Mouse (Mus musculus) heart, embryonic 13.5 days (tissue): Measurements from ENCODE around the gene Ppfia3. TPM values are rescaled to one million over a fixed set of nuclear protein-coding genes. Genes with fewer than 3 reads are reported as not detected.

Source experiments
- ATAC-seq: fragments of 200-750 bp; cut with Nextera tagmentation; 2 replicates; pipeline ENCODE4 v1.8.0; 2017; ENCODE audit warnings: moderate TSS enrichment; ENCODE audit not compliant: insufficient number of reproducible peaks, low FRiP score, low TSS enrichment; ENCODE audit errors: extremely low read depth
- H3K27ac ChIP-seq: fragments of 300-500 bp; sonication (generic); replicated peaks from 2 replicates; pipeline ENCODE4 v1.5.1; 2015; ENCODE audit warnings: moderate library complexity, mild to moderate bottlenecking, inconsistent platforms
- H3K27me3 ChIP-seq: fragments of 300-500 bp; sonication (generic); replicated peaks from 2 replicates; pipeline ENCODE4 v1.6.1; 2015; ENCODE audit warnings: mild to moderate bottlenecking, inconsistent platforms
- H3K36me3 ChIP-seq: fragments of 300-500 bp; sonication (generic); 2 replicates; pipeline ENCODE4 v1.6.1; 2015; ENCODE audit warnings: mild to moderate bottlenecking, inconsistent platforms
- H3K4me1 ChIP-seq: fragments of 300-500 bp; sonication (generic); 2 replicates; pipeline ENCODE4 v1.6.1; 2015; ENCODE audit warnings: inconsistent platforms
- H3K4me2 ChIP-seq: fragments of 300-500 bp; sonication (generic); 2 replicates; pipeline ENCODE4 v1.6.1; 2015; ENCODE audit warnings: inconsistent platforms, mild to moderate bottlenecking, moderate library complexity
- H3K4me3 ChIP-seq: fragments of 300-500 bp; sonication (generic); 2 replicates; pipeline ENCODE4 v1.5.1; 2015; ENCODE audit warnings: moderate library complexity, mild to moderate bottlenecking, inconsistent platforms
- H3K9ac ChIP-seq: fragments of 300-500 bp; sonication (generic); 2 replicates; pipeline ENCODE4 v1.6.1; 2015; ENCODE audit warnings: inconsistent platforms, mild to moderate bottlenecking, moderate library complexity
- H3K9me3 ChIP-seq: fragments of 300-500 bp; sonication (generic); 2 replicates; pipeline ENCODE4 v1.6.1; 2016; ENCODE audit warnings: inconsistent platforms
- WGBS: fragments of 180-500 bp; shearing (Covaris S2); methylation state at CpG from one replicate; pipeline ENCODE4 v1.1.7; 2015; ENCODE audit warnings: mixed read lengths; 5-methylcytosine and 5-hydroxymethylcytosine counted together
- polyA plus RNA-seq: library from polyadenylated mRNA; unstranded; fragments of >200 nt; fragmentation: Nextera tagmentation; extraction: Ambion mirVana; gene quantifications from 2 replicates; pipeline ENCODE4 v1.2.1, GENCODE M21; 2015

The Ppfia3 gene
- polyA plus RNA-seq, 1 experiment from 2014 or later: 2.3 TPM

DNA sequence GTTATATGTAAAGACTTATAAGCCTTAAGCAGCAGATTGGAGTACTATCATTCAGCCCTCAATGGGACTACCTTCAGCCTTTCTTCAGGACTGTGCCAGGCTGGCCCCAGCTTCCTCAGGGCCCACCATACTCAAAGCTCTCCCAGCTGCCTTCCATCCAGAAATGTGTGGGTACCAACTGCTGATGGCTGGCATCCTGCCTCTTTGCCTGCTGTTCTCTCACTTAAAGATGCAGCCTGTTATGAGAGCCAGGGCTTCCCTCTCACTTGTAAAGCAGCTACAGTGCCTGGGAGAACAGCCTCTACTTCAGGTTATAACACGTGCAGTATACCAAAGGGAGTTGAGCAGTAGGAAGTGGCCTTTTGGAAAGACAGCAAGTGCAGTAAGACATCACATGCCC, 9.2 kb upstream of the Ppfia3 start:
- H3K4me2 ChIP-seq: no peak overlapping the region
- ATAC-seq: no peak
- WGBS: 86% methylated on average over 1 of the region's 1 CpGs
- H3K27ac ChIP-seq: no peak overlapping the region
- peaks cover 90% of the 10 kb centered on the region for H3K36me3 ChIP-seq
- no peak overlapping the region for H3K4me3 ChIP-seq
- H3K9ac ChIP-seq: no peak overlapping the region
- H3K4me1 ChIP-seq: peaks cover 5% of the 10 kb centered on the region; the same call in 1 of the 2 replicates
- H3K27me3 ChIP-seq: no peaks in the 10 kb centered on the region
- H3K9me3 ChIP-seq: no peaks in the 10 kb centered on the region

DNA sequence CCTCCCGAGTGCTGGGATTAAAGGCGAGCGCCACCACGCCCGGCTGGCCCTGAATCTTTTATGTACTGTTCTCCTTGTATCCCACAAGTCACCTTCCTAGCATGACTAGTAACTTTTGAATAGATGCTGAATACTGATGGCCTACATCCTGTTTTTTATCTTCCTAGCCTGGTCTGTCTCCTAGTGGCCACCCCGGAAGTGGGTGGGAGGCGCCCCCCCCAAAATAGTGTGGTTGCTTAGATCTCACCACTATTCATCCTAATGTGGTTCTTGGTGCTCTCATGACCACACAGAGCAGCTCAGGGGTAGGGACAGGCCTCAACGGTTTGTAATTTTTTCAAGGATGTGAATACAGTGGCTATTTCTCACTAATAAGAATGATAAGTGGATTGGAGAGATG, 7.8 kb upstream of the Ppfia3 start:
- Histone ChIP-seq H3K4me2 (no peak overlapping the region), H3K27ac (no peak overlapping the region), H3K4me1 (peaks cover 18% of the 10 kb centered on the region), H3K4me3 (no peak overlapping the region), H3K9me3 (no peaks in the 10 kb centered on the region), H3K27me3 (peaks cover 4% of the 10 kb centered on the region), H3K9ac (no peak overlapping the region), H3K36me3 (peaks cover 76% of the 10 kb centered on the region)
- 89% methylated on average over 8 of the region's 8 CpGs for WGBS
- no peak for ATAC-seq

DNA sequence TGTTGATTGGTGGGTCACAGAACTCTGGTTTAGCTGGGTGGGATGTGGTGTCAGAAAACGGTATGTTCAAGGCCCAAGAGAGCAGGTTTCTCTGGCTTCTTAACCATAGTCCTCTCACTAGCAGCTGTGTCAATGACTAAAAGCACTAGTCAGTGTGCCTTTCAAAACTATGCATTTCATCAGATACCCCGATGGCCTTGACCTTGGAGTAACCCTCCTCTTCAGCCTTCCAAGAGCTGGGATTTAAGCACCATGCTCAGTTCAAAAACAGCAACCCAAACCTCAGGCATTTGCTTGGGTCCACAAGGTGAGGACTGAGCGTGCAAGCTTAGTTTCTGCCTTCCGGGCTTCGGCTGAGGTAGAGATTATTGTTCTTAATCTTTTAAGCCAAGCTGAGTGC, 5.6 kb upstream of the Ppfia3 start:
- no peak overlapping the region for H3K4me3 ChIP-seq
- H3K27me3 ChIP-seq: peaks cover 22% of the 10 kb centered on the region
- H3K27ac ChIP-seq: no peak overlapping the region
- H3K4me1 ChIP-seq: peaks cover 32% of the 10 kb centered on the region
- WGBS: 73% methylated on average over 5 of the region's 5 CpGs
- H3K4me2 ChIP-seq: no peak overlapping the region
- H3K9ac ChIP-seq: no peak overlapping the region
- peaks cover 53% of the 10 kb centered on the region for H3K36me3 ChIP-seq
- no peak for ATAC-seq
- no peaks in the 10 kb centered on the region for H3K9me3 ChIP-seq

DNA sequence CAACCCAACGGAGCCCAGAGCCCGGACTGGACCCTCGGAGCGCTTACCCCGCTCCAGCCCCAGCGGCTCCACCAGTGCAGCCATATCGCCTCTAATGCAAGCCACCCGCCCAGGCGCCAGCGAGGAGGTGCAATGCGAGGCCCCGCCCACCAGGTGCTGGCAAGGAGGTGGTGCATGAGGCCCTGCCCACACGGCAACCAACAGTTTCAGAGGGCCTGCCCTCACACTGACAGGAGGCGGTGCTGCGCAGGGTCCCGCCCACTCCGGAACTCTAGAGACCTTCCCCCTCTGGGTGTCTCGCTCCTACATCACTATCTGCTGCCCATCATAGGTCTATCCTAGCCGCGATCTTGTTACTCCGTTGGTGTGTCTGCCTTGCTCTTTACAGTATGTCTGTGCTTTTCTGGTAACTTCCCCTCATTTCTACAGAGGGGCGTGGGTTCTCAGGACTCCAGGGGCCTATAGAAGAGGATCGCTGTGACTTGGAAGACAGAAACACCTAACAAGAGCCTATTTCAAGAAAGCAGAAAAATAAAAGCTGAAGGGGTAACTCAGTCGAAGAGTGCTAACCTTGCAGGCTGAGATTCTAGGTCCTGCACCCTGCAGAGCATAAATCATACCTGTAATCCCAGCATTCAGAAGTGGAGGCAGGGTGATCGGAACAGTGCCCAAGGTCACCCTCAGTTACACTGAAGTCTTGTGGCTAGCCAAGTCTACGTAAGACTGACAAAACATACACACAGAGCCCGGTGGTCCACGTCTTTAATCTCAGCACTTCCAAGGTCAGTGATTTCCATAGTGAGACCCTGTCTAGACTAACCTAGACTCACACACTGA, 3.9 kb upstream of the Ppfia3 start, which contains the start of gene Lin7b:
TSS of gene Lin7b (minus strand) at position 109 of the 837 bp plus-strand sequence.
- peak; percentile 62 for ATAC-seq
- 9% methylated on average over 28 of the region's 28 CpGs for WGBS
- H3K9ac ChIP-seq: peak within 1 kb of the TSS; percentile 79
- H3K4me3 ChIP-seq: peak within 1 kb of the TSS; percentile 62
- peak within 1 kb of the TSS; percentile 97 for H3K4me2 ChIP-seq
- H3K27me3 ChIP-seq: peaks cover 31% of the 10 kb centered on the region
- peaks cover 43% of the 10 kb centered on the region for H3K4me1 ChIP-seq
- H3K9me3 ChIP-seq: no peaks in the 10 kb centered on the region
- peaks cover 37% of the 10 kb centered on the region for H3K36me3 ChIP-seq
- H3K27ac ChIP-seq: peak within 1 kb of the TSS; percentile 24; the same call in 1 of the 2 replicates

DNA sequence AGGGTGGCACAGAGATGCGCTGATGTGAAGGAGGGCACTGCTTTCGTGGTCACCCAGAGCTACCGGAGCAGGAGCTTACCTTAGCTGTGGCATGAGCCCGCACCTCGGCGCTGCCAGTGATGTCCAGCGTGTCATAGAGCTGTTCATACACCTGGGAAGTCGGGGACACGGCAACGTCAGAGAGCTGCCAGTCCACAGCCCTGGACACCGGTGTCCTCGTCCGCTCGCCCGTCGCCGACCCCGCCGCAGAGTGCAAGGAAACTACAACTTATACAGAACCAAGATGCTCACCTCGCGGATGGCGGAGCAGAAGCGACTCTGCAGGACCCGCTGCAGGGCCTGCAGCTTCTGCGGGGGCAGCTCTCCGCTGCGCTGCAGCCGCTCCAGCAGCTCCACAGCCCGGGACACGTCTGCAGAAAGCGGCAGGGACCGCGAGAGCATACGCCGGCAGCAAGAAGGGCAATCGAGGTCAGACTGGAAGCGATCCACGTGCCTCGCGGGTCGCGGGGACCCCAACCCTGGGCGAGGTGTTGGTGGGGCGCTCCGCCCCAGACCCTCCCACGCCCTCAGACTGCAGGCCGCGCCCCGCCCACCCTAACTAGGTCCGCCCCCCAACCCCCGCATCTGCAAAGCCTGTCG, 3.1 kb upstream of the Ppfia3 start:
- Histone ChIP-seq H3K4me2 (peak overlapping the region; percentile 97), H3K27ac (no peak overlapping the region), H3K27me3 (peaks cover 38% of the 10 kb centered on the region), H3K36me3 (peaks cover 31% of the 10 kb centered on the region), H3K4me1 (peaks cover 43% of the 10 kb centered on the region), H3K9me3 (no peaks in the 10 kb centered on the region), H3K9ac (peak overlapping the region; percentile 79), H3K4me3 (peak overlapping the region; percentile 62)
- 7% methylated on average over 52 of the region's 52 CpGs for WGBS
- no peak; the same call in 1 of the 2 replicates for ATAC-seq

DNA sequence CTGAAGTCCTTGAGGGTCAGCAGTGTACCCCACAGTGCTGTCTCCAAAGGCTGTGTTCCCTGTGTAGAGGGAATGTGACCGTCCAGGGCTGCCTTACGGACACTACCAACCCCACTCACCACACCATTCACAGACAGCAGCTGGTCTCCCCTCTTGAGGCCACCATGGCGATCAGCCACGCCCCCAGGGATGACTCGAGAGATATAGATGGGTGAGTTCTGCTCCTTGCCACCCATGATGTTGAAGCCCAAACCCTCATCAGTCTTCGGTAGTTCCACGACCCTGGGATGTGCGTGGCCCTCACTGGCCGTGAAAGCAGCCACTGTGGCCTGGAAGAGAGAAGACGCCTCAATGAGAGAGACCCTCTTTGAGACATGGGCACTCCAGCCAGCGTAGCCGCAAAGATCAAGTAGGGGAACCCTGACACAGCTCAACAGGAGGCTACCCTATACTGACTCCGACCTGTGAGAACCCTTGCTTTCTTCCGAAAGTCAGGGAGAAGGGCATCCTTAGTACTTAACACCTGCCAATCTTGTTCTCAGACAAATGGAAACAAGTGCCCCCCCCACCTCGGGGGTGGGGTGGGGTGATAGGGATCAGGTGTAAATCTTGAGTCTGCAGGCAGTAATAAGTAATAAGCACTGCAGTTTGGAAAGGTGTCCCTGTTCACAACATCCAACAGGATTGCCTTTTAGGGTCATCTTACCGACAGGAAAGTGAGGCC, 2.4 kb upstream of the Ppfia3 start:
- Histone ChIP-seq H3K4me1 (peaks cover 43% of the 10 kb centered on the region), H3K4me3 (peak overlapping the region; percentile 62; the same call in 1 of the 2 replicates), H3K36me3 (peaks cover 23% of the 10 kb centered on the region), H3K9ac (no peak overlapping the region), H3K27me3 (peaks cover 46% of the 10 kb centered on the region), H3K9me3 (no peaks in the 10 kb centered on the region), H3K4me2 (peak overlapping the region; percentile 97), H3K27ac (no peak overlapping the region)
- no peak for ATAC-seq
- WGBS: 67% methylated on average over 16 of the region's 16 CpGs

DNA sequence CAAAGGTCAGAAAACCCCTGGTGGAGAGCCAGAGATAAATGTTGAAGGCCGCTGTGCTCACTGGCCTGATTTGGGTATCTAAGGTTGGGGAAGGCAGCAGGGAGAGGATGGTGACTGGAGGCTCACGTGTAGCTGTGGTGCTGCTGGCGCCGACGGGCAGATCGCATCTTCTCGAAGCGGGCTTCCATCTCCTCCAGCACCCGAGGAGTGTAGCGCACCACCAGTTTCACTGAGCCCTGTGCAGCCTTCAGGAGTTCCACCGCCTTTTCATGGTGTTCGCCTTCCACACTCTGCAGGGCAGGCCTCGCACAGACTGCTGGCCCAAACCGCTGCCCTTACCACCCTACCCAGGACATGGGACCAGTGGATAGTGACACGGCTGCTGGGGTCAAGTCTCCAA, 1.4 kb upstream of the Ppfia3 start:
- no peak overlapping the region for H3K27ac ChIP-seq
- no peaks in the 10 kb centered on the region for H3K9me3 ChIP-seq
- peak overlapping the region; percentile 79; the same call in 1 of the 2 replicates for H3K9ac ChIP-seq
- 79% methylated on average over 15 of the region's 15 CpGs for WGBS
- peak overlapping the region; percentile 94 for H3K4me2 ChIP-seq
- peaks cover 56% of the 10 kb centered on the region for H3K27me3 ChIP-seq
- peaks cover 13% of the 10 kb centered on the region for H3K36me3 ChIP-seq
- H3K4me1 ChIP-seq: peaks cover 43% of the 10 kb centered on the region
- no peak for ATAC-seq
- 0 out of 2 replicates have a peak overlapping the region, but pooled peaks have one; percentile 60 for H3K4me3 ChIP-seq

DNA sequence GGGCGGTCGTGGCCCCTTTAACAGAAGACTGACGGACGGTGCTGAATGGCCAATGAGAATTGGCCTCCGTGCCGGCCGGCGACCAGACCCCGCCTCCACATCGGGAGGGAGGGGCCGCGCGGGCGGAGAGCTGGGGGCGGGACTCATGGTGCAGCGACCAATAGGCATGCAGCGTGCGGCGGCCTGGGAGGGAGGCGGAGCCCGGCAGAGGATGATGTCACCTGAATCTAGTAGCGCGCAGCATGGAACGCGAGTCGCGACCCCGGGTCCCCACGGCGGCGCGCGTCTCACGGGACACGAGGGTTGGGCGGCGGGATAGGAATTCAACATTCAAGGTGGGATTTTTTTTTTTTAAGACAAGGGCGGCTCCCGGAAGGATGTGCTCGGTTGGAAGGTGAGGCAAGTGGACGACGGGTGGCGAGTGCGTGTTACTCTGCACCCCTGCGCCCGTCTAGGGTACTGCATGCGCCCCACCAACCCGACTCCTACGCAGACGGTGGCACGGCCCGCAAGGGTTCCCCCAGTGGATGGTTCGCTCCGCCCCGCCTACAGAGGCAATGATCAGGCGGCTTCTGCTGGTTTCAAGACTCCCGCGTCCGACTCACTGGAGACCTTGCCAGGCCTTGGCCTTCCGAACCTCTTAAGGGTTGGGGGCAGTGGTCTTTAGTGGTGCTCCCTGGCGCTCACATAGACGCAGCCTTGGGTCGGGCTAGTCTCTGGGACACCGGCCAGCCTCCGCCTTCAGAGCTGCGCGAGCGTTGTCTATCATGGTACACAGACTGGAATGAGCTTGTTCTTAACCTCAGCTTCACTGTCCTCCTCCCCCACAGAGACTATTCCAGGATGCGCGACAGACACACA, 431 bp upstream of the Ppfia3 start:
- Histone ChIP-seq H3K27ac (peak overlapping the region; percentile 16; the same call in 1 of the 2 replicates), H3K4me3 (peak overlapping the region; percentile 60), H3K4me2 (peak overlapping the region; percentile 94), H3K4me1 (peaks cover 47% of the 10 kb centered on the region), H3K9ac (peak overlapping the region; percentile 79), H3K9me3 (no peaks in the 10 kb centered on the region), H3K36me3 (peaks cover 3% of the 10 kb centered on the region), H3K27me3 (peaks cover 65% of the 10 kb centered on the region)
- under 1% methylated on average over 70 of the region's 70 CpGs for WGBS
- peak; percentile 82 for ATAC-seq

DNA sequence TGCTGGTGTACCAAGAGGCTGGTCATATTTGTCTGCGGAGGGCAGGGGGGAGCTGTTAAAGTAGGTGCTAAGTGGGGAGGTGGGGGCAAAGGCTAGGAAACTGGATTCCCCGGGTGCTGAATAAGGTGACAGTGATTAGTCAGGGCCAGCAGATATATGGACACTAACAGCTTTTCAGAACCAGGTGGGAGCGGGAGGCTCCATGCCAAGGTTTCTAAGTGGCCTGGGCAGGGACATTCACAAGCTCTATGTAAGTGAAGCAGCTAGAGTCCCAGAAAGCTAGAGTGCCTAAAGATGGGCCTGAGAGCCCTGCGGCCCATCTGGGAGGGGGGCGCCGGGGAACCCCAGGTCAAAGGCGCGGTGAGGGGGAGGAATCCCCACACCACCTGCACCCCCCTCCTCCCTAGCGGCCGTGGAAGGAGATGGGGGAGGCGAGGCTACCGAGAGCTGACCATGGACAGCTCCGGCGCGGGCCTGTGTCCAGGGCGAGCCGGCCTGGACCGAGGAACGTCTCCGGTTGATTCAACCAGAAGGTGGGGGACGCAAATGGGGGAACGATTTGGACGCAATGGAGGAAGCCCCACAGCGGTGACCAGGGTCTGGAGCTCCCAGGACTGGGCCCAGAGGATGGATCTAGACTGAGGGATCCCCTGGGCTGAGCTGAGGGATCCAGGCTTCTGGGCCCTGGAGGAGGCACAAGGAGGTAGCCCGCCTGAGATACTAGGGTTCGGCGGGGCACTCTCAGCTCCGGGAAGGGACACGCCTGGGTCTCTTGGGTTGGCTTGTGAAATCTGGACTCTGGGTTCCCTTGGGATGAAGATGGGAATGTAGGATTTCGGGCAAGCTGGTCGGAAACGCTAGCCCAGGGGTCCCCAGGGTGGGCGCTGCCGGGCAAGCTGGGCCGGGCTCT, 822 bp downstream of the Ppfia3 start:
- Histone ChIP-seq H3K4me1 (peaks cover 54% of the 10 kb centered on the region), H3K27ac (no peak overlapping the region), H3K27me3 (peaks cover 78% of the 10 kb centered on the region), H3K4me2 (peak overlapping the region; percentile 94), H3K36me3 (no peaks in the 10 kb centered on the region), H3K9me3 (no peaks in the 10 kb centered on the region), H3K9ac (peak overlapping the region; percentile 79), H3K4me3 (peak overlapping the region; percentile 60)
- no peak for ATAC-seq
- 4% methylated on average over 35 of the region's 35 CpGs for WGBS

DNA sequence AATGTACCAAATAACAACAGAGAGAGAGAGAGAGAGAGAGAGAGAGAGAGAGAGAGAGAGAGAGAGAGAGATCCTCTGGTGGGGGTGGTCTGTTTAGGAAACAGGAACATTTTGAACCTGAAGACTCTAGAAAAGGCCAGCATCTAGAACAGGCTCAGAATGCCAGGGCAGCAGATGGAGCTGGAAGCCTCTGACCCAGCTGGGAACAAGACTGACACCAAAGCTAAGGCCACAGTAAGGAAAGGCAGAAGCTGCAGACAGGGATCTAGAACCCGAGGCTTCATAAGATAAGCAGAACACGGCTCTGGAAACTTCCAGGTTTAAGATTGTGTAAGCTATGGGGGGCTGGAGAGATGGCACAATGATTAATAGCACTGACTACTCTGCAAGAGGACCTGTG, 2.8 kb downstream of the Ppfia3 start:
- Histone ChIP-seq H3K9ac (no peak overlapping the region), H3K36me3 (no peaks in the 10 kb centered on the region), H3K27me3 (peaks cover 86% of the 10 kb centered on the region), H3K4me2 (no peak overlapping the region), H3K27ac (no peak overlapping the region), H3K4me3 (no peak overlapping the region), H3K9me3 (no peaks in the 10 kb centered on the region), H3K4me1 (peaks cover 38% of the 10 kb centered on the region)
- 43% methylated on average over 2 of the region's 2 CpGs for WGBS
- no peak for ATAC-seq
